Mouse (Mus musculus) thymus, postnatal 14 days (tissue): ENCODE measurements around the gene Ankrd24.
"Not testable (repeated sequence)": the region's sequence is repeated elsewhere in the genome, so short reads cannot be mapped to it uniquely, and the experiment has no call there.

Experiments
- DNase-seq: peaks from one replicate; pipeline ENCODE4 v3.0.0; 2021

Gene Ankrd24

GRCm38 (mm10) chr10:81605974-81606751, 22.2 kb upstream of the Ankrd24 start, which contains the start of gene BC025920:
BC025920 (plus strand) TSS chr10:81606270.
- peak; percentile 84 for DNase-seq

- no peak for DNase-seq
Measured at GRCm38 (mm10) chr10:81608308-81608707, 20.0 kb upstream of the Ankrd24 start.

- no peak for DNase-seq
Measured at GRCm38 (mm10) chr10:81612779-81613178, 15.6 kb upstream of the Ankrd24 start.

- DNase-seq: no peak
Measured at GRCm38 (mm10) chr10:81615486-81615885, 12.9 kb upstream of the Ankrd24 start.

GRCm38 (mm10) chr10:81619976-81620375, 8.4 kb upstream of the Ankrd24 start:
- DNase-seq: no peak

GRCm38 (mm10) chr10:81620786-81621185, 7.6 kb upstream of the Ankrd24 start:
- no peak for DNase-seq

GRCm38 (mm10) chr10:81623441-81623840, 4.9 kb upstream of the Ankrd24 start:
- no peak for DNase-seq

- peak; percentile 35 for DNase-seq
Measured at GRCm38 (mm10) chr10:81626101-81626993, 2.0 kb upstream of the Ankrd24 start.

GRCm38 (mm10) chr10:81626994-81627835, 1.1 kb upstream of the Ankrd24 start, which contains the start of gene Sirt6:
Sirt6 (minus strand) TSS chr10:81627797.
- peak; percentile 94 for DNase-seq

- DNase-seq: no peak
Measured at GRCm38 (mm10) chr10:81627836-81628220, 512 bp upstream of the Ankrd24 start.

GRCm38 (mm10) chr10:81633253-81634099, 5.1 kb downstream of the Ankrd24 start:
- DNase-seq: peak; percentile 94

- no peak for DNase-seq
Measured at GRCm38 (mm10) chr10:81636338-81636737, 8.0 kb downstream of the Ankrd24 start.

- DNase-seq: no peak
Measured at GRCm38 (mm10) chr10:81638101-81638500, 9.8 kb downstream of the Ankrd24 start.

GRCm38 (mm10) chr10:81640825-81641224, 12.5 kb downstream of the Ankrd24 start:
- DNase-seq: not testable (repeated sequence)

- DNase-seq: no peak
Measured at GRCm38 (mm10) chr10:81641566-81641965, 13.2 kb downstream of the Ankrd24 start.

GRCm38 (mm10) chr10:81641978-81642647, 13.8 kb downstream of the Ankrd24 start:
- no peak for DNase-seq

GRCm38 (mm10) chr10:81642648-81643448, 14.5 kb downstream of the Ankrd24 start:
- no peak for DNase-seq

- peak; percentile 97 for DNase-seq
Measured at GRCm38 (mm10) chr10:81643449-81644055, 15.2 kb downstream of the Ankrd24 start.

GRCm38 (mm10) chr10:81644162-81644561, 15.8 kb downstream of the Ankrd24 start:
- DNase-seq: no peak

- DNase-seq: peak; percentile 8
Measured at GRCm38 (mm10) chr10:81644716-81645115, 16.4 kb downstream of the Ankrd24 start.
